Mouse (Mus musculus): ENCODE data around the gene Bcl10. TPM values are rescaled to one million over a fixed set of nuclear protein-coding genes. Genes with fewer than 3 reads are reported as not detected.
"Not testable (repeated sequence)": the region's sequence is repeated elsewhere in the genome, so short reads cannot be mapped to it uniquely, and the experiment has no call there.

Gene Bcl10
- polyA plus RNA-seq, 1 experiment from 2014 or later: 50.3 TPM

- not testable (repeated sequence) for H3K27me3 ChIP-seq (ENCODE audit: control insufficient read depth, insufficient read depth, low read length); H3K36me3 ChIP-seq (ENCODE audit: control insufficient read depth, insufficient read depth, low read length); H3K9me3 ChIP-seq (replicated peaks; ENCODE audit: control insufficient read depth, low read length); ATAC-seq (ENCODE audit: insufficient read depth, low FRiP score); H3K9ac ChIP-seq (ENCODE audit: low read length); H3K4me2 ChIP-seq (ENCODE audit: low read depth, low read length); H3K4me3 ChIP-seq (replicated peaks; ENCODE audit: low read length)
- Histone ChIP-seq H3K4me1 (ENCODE audit: control insufficient read depth, insufficient read depth, low read length) (peaks cover 14% of the 10 kb centered on the region; the same call in 1 of the 2 replicates), H3K27ac (ENCODE audit: low read length) (peak overlapping the region; percentile 93; the same call in 1 of the 2 replicates)
- 75% methylated on average over 3 of the region's 3 CpGs for WGBS
These were observed 43.0 kb downstream of the Bcl10 start for GRCm38 (mm10) chr3:145965583-145965982.

- 82% methylated on average over 5 of the region's 5 CpGs for WGBS
These were observed 44.2 kb downstream of the Bcl10 start for GRCm38 (mm10) chr3:145966806-145967205.

DNA sequence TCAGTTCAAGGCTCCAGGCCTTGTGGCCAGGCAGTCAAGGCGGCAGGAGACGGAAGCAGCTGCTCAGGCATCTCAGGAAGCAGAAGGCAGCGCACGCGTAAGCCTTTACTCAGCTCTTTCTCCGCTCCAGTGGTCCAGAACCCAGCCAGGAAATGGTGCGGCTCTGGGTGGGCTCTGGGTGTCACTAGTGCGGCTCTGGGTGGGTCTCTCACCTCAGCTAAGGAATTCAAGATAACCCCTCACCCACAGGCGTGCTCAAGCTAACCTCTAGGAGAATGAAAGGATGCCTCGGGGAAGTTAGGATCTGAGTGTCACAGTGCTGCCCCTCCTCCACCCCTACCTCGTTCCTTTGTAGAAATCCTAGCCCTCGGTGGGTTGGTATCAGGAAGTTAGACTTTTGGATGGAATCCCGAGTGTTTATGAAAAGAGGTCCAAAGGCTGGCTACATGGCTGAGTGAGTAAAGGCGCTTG is 46.5 kb downstream of the Bcl10 start:
- H3K27me3 ChIP-seq (ENCODE audit: control insufficient read depth, insufficient read depth, low read length): no peaks in the 10 kb centered on the region
- ATAC-seq (ENCODE audit: insufficient read depth, low FRiP score): no peak
- H3K9ac ChIP-seq (ENCODE audit: low read length): no peak overlapping the region
- H3K4me2 ChIP-seq (ENCODE audit: low read depth, low read length): no peak overlapping the region
- no peaks in the 10 kb centered on the region for H3K36me3 ChIP-seq (ENCODE audit: control insufficient read depth, insufficient read depth, low read length)
- no peak overlapping the region for H3K27ac ChIP-seq (ENCODE audit: low read length)
- 0 out of 2 replicates have a peak, but pooled peaks cover 3% of the 10 kb centered on the region for H3K9me3 ChIP-seq (replicated peaks; ENCODE audit: control insufficient read depth, low read length)
- no peak overlapping the region for H3K4me3 ChIP-seq (replicated peaks; ENCODE audit: low read length)
- 50% methylated on average over 14 of the region's 14 CpGs for WGBS
- peaks cover under 1% of the 10 kb centered on the region; the same call in 1 of the 2 replicates for H3K4me1 ChIP-seq (ENCODE audit: control insufficient read depth, insufficient read depth, low read length)

More at GRCm38 (mm10) chr3:145966806-145967205, 44.2 kb downstream of the Bcl10 start:
- peaks cover 14% of the 10 kb centered on the region; the same call in 1 of the 2 replicates for H3K4me1 ChIP-seq (ENCODE audit: control insufficient read depth, insufficient read depth, low read length)
- no peak overlapping the region for H3K27ac ChIP-seq (ENCODE audit: low read length)
- H3K9ac ChIP-seq (ENCODE audit: low read length): no peak overlapping the region
- no peaks in the 10 kb centered on the region for H3K9me3 ChIP-seq (replicated peaks; ENCODE audit: control insufficient read depth, low read length)
- ATAC-seq (ENCODE audit: insufficient read depth, low FRiP score): no peak
- H3K36me3 ChIP-seq (ENCODE audit: control insufficient read depth, insufficient read depth, low read length): no peaks in the 10 kb centered on the region
- H3K4me3 ChIP-seq (replicated peaks; ENCODE audit: low read length): no peak overlapping the region
- no peaks in the 10 kb centered on the region for H3K27me3 ChIP-seq (ENCODE audit: control insufficient read depth, insufficient read depth, low read length)
- H3K4me2 ChIP-seq (ENCODE audit: low read depth, low read length): no peak overlapping the region

DNA sequence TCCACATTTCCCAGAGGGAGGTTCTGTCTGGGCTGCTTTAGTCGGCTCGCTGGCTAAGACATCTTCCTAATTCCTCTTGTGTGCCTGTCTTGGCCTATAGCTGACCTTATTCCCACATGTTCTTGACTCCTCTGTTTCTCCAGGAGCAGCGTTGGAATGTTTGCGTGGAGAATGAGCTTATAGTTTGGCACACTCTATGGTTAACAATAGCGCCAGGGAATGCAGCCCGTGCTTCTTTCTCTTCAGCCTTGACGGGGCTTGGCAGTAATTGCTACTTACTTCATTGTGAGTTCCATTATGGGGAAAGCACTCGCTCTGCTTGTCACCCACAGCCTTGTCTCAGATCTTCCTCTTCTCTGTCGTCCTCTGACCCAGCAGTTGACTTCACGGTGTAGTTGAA is 48.9 kb downstream of the Bcl10 start:
- 0 out of 2 replicates have a peak, but pooled peaks cover 4% of the 10 kb centered on the region for H3K9me3 ChIP-seq (replicated peaks; ENCODE audit: control insufficient read depth, low read length)
- no peak overlapping the region for H3K4me2 ChIP-seq (ENCODE audit: low read depth, low read length)
- ATAC-seq (ENCODE audit: insufficient read depth, low FRiP score): no peak
- no peaks in the 10 kb centered on the region for H3K4me1 ChIP-seq (ENCODE audit: control insufficient read depth, insufficient read depth, low read length)
- 57% methylated on average over 10 of the region's 10 CpGs for WGBS
- H3K9ac ChIP-seq (ENCODE audit: low read length): no peak overlapping the region
- H3K36me3 ChIP-seq (ENCODE audit: control insufficient read depth, insufficient read depth, low read length): no peaks in the 10 kb centered on the region
- H3K27ac ChIP-seq (ENCODE audit: low read length): no peak overlapping the region
- no peaks in the 10 kb centered on the region for H3K27me3 ChIP-seq (ENCODE audit: control insufficient read depth, insufficient read depth, low read length)
- H3K4me3 ChIP-seq (replicated peaks; ENCODE audit: low read length): no peak overlapping the region

GRCm38 (mm10) chr3:145974986-145975385 is 52.4 kb downstream of the Bcl10 start:
- H3K4me3 ChIP-seq (replicated peaks; ENCODE audit: low read length): no peak overlapping the region
- H3K27me3 ChIP-seq (ENCODE audit: control insufficient read depth, insufficient read depth, low read length): no peaks in the 10 kb centered on the region
- no peaks in the 10 kb centered on the region for H3K4me1 ChIP-seq (ENCODE audit: control insufficient read depth, insufficient read depth, low read length)
- no peak overlapping the region for H3K4me2 ChIP-seq (ENCODE audit: low read depth, low read length)
- H3K27ac ChIP-seq (ENCODE audit: low read length): no peak overlapping the region
- WGBS: 78% methylated on average over 7 of the region's 7 CpGs
- H3K9me3 ChIP-seq (replicated peaks; ENCODE audit: control insufficient read depth, low read length): peaks cover 7% of the 10 kb centered on the region; the same call in 1 of the 2 replicates
- no peaks in the 10 kb centered on the region for H3K36me3 ChIP-seq (ENCODE audit: control insufficient read depth, insufficient read depth, low read length)
- no peak overlapping the region for H3K9ac ChIP-seq (ENCODE audit: low read length)
- ATAC-seq (ENCODE audit: insufficient read depth, low FRiP score): no peak

Other genes starting within 250 kb of the Bcl10 start
- 12.0 and 17.7 TPM in 2 replicates for gene Ddah1, start 164.1 kb upstream of the Bcl10 start, polyA plus RNA-seq (2015; fragmentation: Nextera tagmentation; extraction: Ambion mirVana)
- gene 2410004B18Rik, start 15.2 kb downstream of the Bcl10 start, polyA plus RNA-seq (2015; fragmentation: Nextera tagmentation; extraction: Ambion mirVana): 31.7 and 41.2 TPM in 2 replicates
- 1.6 and 1.9 TPM in 2 replicates for gene Syde2, start 65.1 kb downstream of the Bcl10 start, polyA plus RNA-seq (2015; fragmentation: Nextera tagmentation; extraction: Ambion mirVana)
- gene Wdr63, start 185.3 kb downstream of the Bcl10 start, polyA plus RNA-seq (2015; fragmentation: Nextera tagmentation; extraction: Ambion mirVana): 0.31 and 0.50 TPM in 2 replicates
- 5.7 and 9.9 TPM in 2 replicates for gene Mcoln3, start 194.6 kb downstream of the Bcl10 start, polyA plus RNA-seq (2015; fragmentation: Nextera tagmentation; extraction: Ambion mirVana)
- gene Mcoln2, start 227.0 kb downstream of the Bcl10 start, polyA plus RNA-seq (2015; fragmentation: Nextera tagmentation; extraction: Ambion mirVana): 2.2 and 2.5 TPM in 2 replicates

Data from stomach, embryonic 16.5 days (tissue).